12 mouse cellular contexts compared by ENCODE assay signal in genomic region chr2:71919227-71919647, GRCm38 (mm10). TPM values are rescaled to one million over a fixed set of nuclear protein-coding genes. Genes with fewer than 3 reads are reported as not detected.
A peak's percentile ranks its signal among the peaks of the same experiment; 100 is the strongest.
DNase-seq lines count a peak whose midpoint lies in the region; ATAC-seq and TF ChIP-seq lines count a peak whose summit lies in the region.
"Had no signal": no experiment of that assay in that cellular context is flagged by ENCODE, and none has a peak within 500 bp of the region (broad histone marks: within the 10 kb centered on the region; RNA-seq: fewer than 3 reads in every experiment).

No protein-coding gene starts in this region.

- no peak for DNase-seq in kidney, adult 8-10 months
- DNase-seq in MN1 (ENCODE audit: low spot score) = peak; percentile 12
- peak; percentile 71 to 81 for DNase-seq in cerebellum, adult 2 months
- DNase-seq in gastrocnemius, postnatal 14 days = peak; percentile 21
- no peak for DNase-seq in heart, postnatal 36 days
- no peak for DNase-seq in layer of hippocampus, adult 11-12 months (ENCODE audit: low spot score)
- no peak for DNase-seq in left cerebral cortex, adult 8-10 months (ENCODE audit: low spot score in 2 of 2)

- no peak overlapping the region for H3K4me2 ChIP-seq in kidney, embryonic 14.5 days (replicated peaks; ENCODE audit: low read depth, low read length)
- H3K4me2 ChIP-seq: hindbrain, embryonic 15.5 days; liver, embryonic 12.5 days; midbrain, embryonic 11.5 days had no signal

- TF ChIP-seq CTCF in cerebellum, adult 2 months (IDR thresholded peaks at IDR 0.05; ENCODE audit: borderline replicate concordance, insufficient read depth, low read depth, low read length) = no peak

- intact Hi-C loops in gastrocnemius, postnatal 14 days (cut with DNase I; ENCODE audit: low total_unique reads) = no loop called here
- intact Hi-C loops in heart, postnatal 36 days (cut with DNase I) = no loop called here

- no peaks in the 10 kb centered on the region for H3K27me3 ChIP-seq in kidney, embryonic 14.5 days (ENCODE audit: control insufficient read depth, insufficient read depth, low read length)
- no peaks in the 10 kb centered on the region for H3K27me3 ChIP-seq in cerebellum, adult 2 months (ENCODE audit: control insufficient read depth, insufficient read depth, low read length)
- H3K27me3 ChIP-seq: hindbrain, embryonic 15.5 days; liver, embryonic 12.5 days had no signal

- no peak overlapping the region for H3K4me3 ChIP-seq in kidney, embryonic 14.5 days (ENCODE audit: low read length)
- H3K4me3 ChIP-seq in cerebellum, adult 2 months (replicated peaks; ENCODE audit: insufficient read depth, low read depth, low read length) = peak overlapping the region; percentile 0
- H3K4me3 ChIP-seq: hindbrain, embryonic 15.5 days; liver, embryonic 12.5 days had no signal

- no peak overlapping the region for H3K27ac ChIP-seq in kidney, embryonic 14.5 days (ENCODE audit: low read depth, low read length)
- no peak overlapping the region for H3K27ac ChIP-seq in cerebellum, adult 2 months (ENCODE audit: insufficient read depth, low read length)
- H3K27ac ChIP-seq: hindbrain, embryonic 15.5 days; liver, embryonic 12.5 days; stomach, postnatal 0 days had no signal

- no peak overlapping the region for H3K9ac ChIP-seq in kidney, embryonic 14.5 days (ENCODE audit: low read depth, low read length)
- H3K9ac ChIP-seq: hindbrain, embryonic 15.5 days; liver, embryonic 12.5 days had no signal

- no peak for TF ChIP-seq POLR2A in cerebellum, adult 2 months (IDR thresholded peaks at IDR 0.05; ENCODE audit: borderline replicate concordance, insufficient read depth, low read length)

- H3K4me1 ChIP-seq in kidney, embryonic 14.5 days (ENCODE audit: control insufficient read depth, insufficient read depth, low read length) = no peaks in the 10 kb centered on the region
- H3K4me1 ChIP-seq in cerebellum, adult 2 months (ENCODE audit: control insufficient read depth, insufficient read depth, low read length) = peaks cover 3% of the 10 kb centered on the region; the same call in 1 of the 2 replicates
- H3K4me1 ChIP-seq: hindbrain, embryonic 15.5 days; liver, embryonic 12.5 days had no signal

- ATAC-seq in kidney, embryonic 14.5 days (ENCODE audit: low FRiP score, low TSS enrichment) = peak; percentile 73; the same call in 1 of the 2 replicates
- ATAC-seq: liver, embryonic 12.5 days had no signal

- WGBS in kidney, embryonic 14.5 days = 45% methylated on average over 11 of the region's 11 CpGs
- WGBS in cerebellum, adult 2 months = 11% methylated on average over 11 of the region's 11 CpGs

- H3K36me3 ChIP-seq in kidney, embryonic 14.5 days (ENCODE audit: control insufficient read depth, insufficient read depth, low read length) = no peaks in the 10 kb centered on the region
- H3K36me3 ChIP-seq: hindbrain, embryonic 15.5 days; liver, embryonic 12.5 days had no signal

- no peaks in the 10 kb centered on the region for H3K9me3 ChIP-seq in kidney, embryonic 14.5 days (ENCODE audit: control insufficient read depth, low read length)
- H3K9me3 ChIP-seq: hindbrain, embryonic 15.5 days had no signal

RNA-seq across cellular contexts. Expression of gene Pdk1, which starts 46.2 kb away (rescaled TPM):
- 28.8 and 40.5 TPM in 2 replicates for polyA plus RNA-seq in kidney, embryonic 14.5 days (2014; fragmentation: Nextera tagmentation; extraction: Ambion mirVana)
- polyA plus RNA-seq in cerebellum, adult 2 months (2012; rRNA removed) = 11.8 and 12.7 TPM in 2 replicates
- total RNA-seq in gastrocnemius, postnatal 14 days (2021) = 10 to 100 TPM; 54.5 to 55.7 TPM
- total RNA-seq in heart, postnatal 36 days (2021) = 100 to 1,000 TPM; 138 to 171 TPM
- 10 to 100 TPM; 44.1 to 65.7 (median 48.4) TPM for total RNA-seq in left cerebral cortex, adult 8-10 months (2022)

Comparison
In these comparisons a context has a peak if more than half of its experiments do, and no peak if none do; other contexts are left out.
1. DNase-seq: peak in MN1 (single experiment), cerebellum, adult 2 months (2 of 2) and gastrocnemius, postnatal 14 days (single experiment); none in kidney, adult 8-10 months (0 of 2), heart, postnatal 36 days (0 of 2), layer of hippocampus, adult 11-12 months (single experiment) and left cerebral cortex, adult 8-10 months (0 of 2).